Mouse (Mus musculus) lung, embryonic 14.5 days (tissue): ENCODE data around the gene Mef2d. TPM values are rescaled to one million over a fixed set of nuclear protein-coding genes. Genes with fewer than 3 reads are reported as not detected.

ENCODE experiments used
- ATAC-seq: fragments of 200-750 bp; cut with Nextera tagmentation; 2 replicates; pipeline ENCODE4 v1.8.0; 2017; ENCODE audit warnings: mild to moderate bottlenecking, moderate TSS enrichment, moderate library complexity; ENCODE audit not compliant: insufficient read depth
- DNase-seq: peaks from one replicate; pipeline ENCODE4 v3.0.0-alpha.2; 2015
- H3K27ac ChIP-seq: fragments of 300-500 bp; sonication (generic); 2 replicates; pipeline ENCODE4 v1.5.1; 2014; ENCODE audit warnings: low read depth, mild to moderate bottlenecking, moderate library complexity
- H3K27me3 ChIP-seq: fragments of 300-500 bp; sonication (generic); 2 replicates; pipeline ENCODE4 v1.6.1; 2014; ENCODE audit warnings: low read length, control low read depth; ENCODE audit not compliant: insufficient read depth
- H3K36me3 ChIP-seq: fragments of 300-500 bp; sonication (generic); 2 replicates; pipeline ENCODE4 v1.6.1; 2014; ENCODE audit warnings: control low read depth; ENCODE audit not compliant: insufficient read depth
- H3K4me1 ChIP-seq: fragments of 300-500 bp; sonication (generic); 2 replicates; pipeline ENCODE4 v1.6.1; 2014; ENCODE audit warnings: antibody characterized with exemption, control low read depth; ENCODE audit not compliant: insufficient read depth
- H3K4me2 ChIP-seq: fragments of 300-500 bp; sonication (generic); 2 replicates; pipeline ENCODE4 v1.6.1; 2014; ENCODE audit warnings: mild to moderate bottlenecking
- H3K4me3 ChIP-seq: fragments of 300-500 bp; sonication (generic); 2 replicates; pipeline ENCODE4 v1.5.1; 2014; ENCODE audit warnings: low read depth, low read length
- H3K9ac ChIP-seq: fragments of 300-500 bp; sonication (generic); 2 replicates; pipeline ENCODE4 v1.6.1; 2014
- H3K9me3 ChIP-seq: fragments of 300-500 bp; sonication (generic); 2 replicates; pipeline ENCODE4 v1.6.1; 2016; ENCODE audit warnings: low read depth, low read length, control low read depth
- CTCF ChIP-seq: IDR thresholded peaks from 2 replicates; pipeline ENCODE4 v1.5.1; 2016; ENCODE audit warnings: antibody characterized with exemption, low read depth
- WGBS: fragments of 180-500 bp; shearing (Covaris S2); extraction: QIAGEN DNeasy Blood & Tissue Kit; methylation state at CpG from one replicate; pipeline ENCODE4 v1.1.7; 2014; 5-methylcytosine and 5-hydroxymethylcytosine counted together
- polyA plus RNA-seq: library from polyadenylated mRNA; unstranded; fragments of >200 nt; fragmentation: Nextera tagmentation; extraction: Ambion mirVana; gene quantifications from 2 replicates; pipeline ENCODE4 v1.2.1, GENCODE M21; 2014

Mef2d gene
- polyA plus RNA-seq, 1 experiment from 2014 or later: 25.4 TPM

- WGBS: 5% methylated on average over 6 of the region's 6 CpGs
- ATAC-seq: no peak
Observed at GRCm38 (mm10) chr3:88209306-88209705, 67.1 kb downstream of the Mef2d start.

GRCm38 (mm10) chr3:88210121-88210520, 67.9 kb downstream of the Mef2d start:
- Histone ChIP-seq H3K36me3 (no peaks in the 10 kb centered on the region), H3K9ac (no peak overlapping the region), H3K9me3 (no peaks in the 10 kb centered on the region), H3K27ac (no peak overlapping the region), H3K4me2 (no peak overlapping the region), H3K4me3 (no peak overlapping the region), H3K27me3 (peaks cover 100% of the 10 kb centered on the region), H3K4me1 (no peaks in the 10 kb centered on the region)
- 27% methylated on average over 2 of the region's 2 CpGs for WGBS
- DNase-seq: no peak
- no peak for TF ChIP-seq CTCF
- ATAC-seq: no peak

More at GRCm38 (mm10) chr3:88209306-88209705, 67.1 kb downstream of the Mef2d start:
- Histone ChIP-seq H3K27ac (no peak overlapping the region), H3K36me3 (no peaks in the 10 kb centered on the region), H3K27me3 (peaks cover 100% of the 10 kb centered on the region), H3K9ac (no peak overlapping the region), H3K4me3 (no peak overlapping the region), H3K4me2 (no peak overlapping the region), H3K4me1 (no peaks in the 10 kb centered on the region), H3K9me3 (no peaks in the 10 kb centered on the region)
- DNase-seq: no peak
- no peak for TF ChIP-seq CTCF

GRCm38 (mm10) chr3:88210918-88211317, 68.7 kb downstream of the Mef2d start:
- no peaks in the 10 kb centered on the region for H3K4me1 ChIP-seq
- no peaks in the 10 kb centered on the region for H3K9me3 ChIP-seq
- no peak overlapping the region for H3K4me2 ChIP-seq
- no peak overlapping the region for H3K4me3 ChIP-seq
- no peaks in the 10 kb centered on the region for H3K36me3 ChIP-seq
- H3K27me3 ChIP-seq: peaks cover 100% of the 10 kb centered on the region
- H3K27ac ChIP-seq: no peak overlapping the region
- WGBS: 8% methylated on average over 2 of the region's 2 CpGs
- ATAC-seq (no peak), DNase-seq (no peak)
- no peak overlapping the region for H3K9ac ChIP-seq
- TF ChIP-seq CTCF: no peak

GRCm38 (mm10) chr3:88212356-88212755, 70.2 kb downstream of the Mef2d start:
- no peak overlapping the region for H3K4me2 ChIP-seq
- H3K9me3 ChIP-seq: no peaks in the 10 kb centered on the region
- WGBS: 10% methylated on average over 1 of the region's 1 CpGs
- H3K4me1 ChIP-seq: no peaks in the 10 kb centered on the region
- H3K36me3 ChIP-seq: no peaks in the 10 kb centered on the region
- DNase-seq (no peak), ATAC-seq (no peak)
- no peak overlapping the region for H3K4me3 ChIP-seq
- TF ChIP-seq CTCF: no peak
- H3K27me3 ChIP-seq: peaks cover 100% of the 10 kb centered on the region
- H3K27ac ChIP-seq: no peak overlapping the region
- H3K9ac ChIP-seq: no peak overlapping the region

GRCm38 (mm10) chr3:88213019-88213418, 70.8 kb downstream of the Mef2d start:
- H3K9ac ChIP-seq: no peak overlapping the region
- no peaks in the 10 kb centered on the region for H3K4me1 ChIP-seq
- no peaks in the 10 kb centered on the region for H3K9me3 ChIP-seq
- WGBS: 8% methylated on average over 2 of the region's 2 CpGs
- TF ChIP-seq CTCF: no peak
- no peak overlapping the region for H3K27ac ChIP-seq
- H3K4me2 ChIP-seq: no peak overlapping the region
- DNase-seq (no peak), ATAC-seq (no peak)
- no peak overlapping the region for H3K4me3 ChIP-seq
- H3K36me3 ChIP-seq: no peaks in the 10 kb centered on the region
- H3K27me3 ChIP-seq: peaks cover 99% of the 10 kb centered on the region

DNA sequence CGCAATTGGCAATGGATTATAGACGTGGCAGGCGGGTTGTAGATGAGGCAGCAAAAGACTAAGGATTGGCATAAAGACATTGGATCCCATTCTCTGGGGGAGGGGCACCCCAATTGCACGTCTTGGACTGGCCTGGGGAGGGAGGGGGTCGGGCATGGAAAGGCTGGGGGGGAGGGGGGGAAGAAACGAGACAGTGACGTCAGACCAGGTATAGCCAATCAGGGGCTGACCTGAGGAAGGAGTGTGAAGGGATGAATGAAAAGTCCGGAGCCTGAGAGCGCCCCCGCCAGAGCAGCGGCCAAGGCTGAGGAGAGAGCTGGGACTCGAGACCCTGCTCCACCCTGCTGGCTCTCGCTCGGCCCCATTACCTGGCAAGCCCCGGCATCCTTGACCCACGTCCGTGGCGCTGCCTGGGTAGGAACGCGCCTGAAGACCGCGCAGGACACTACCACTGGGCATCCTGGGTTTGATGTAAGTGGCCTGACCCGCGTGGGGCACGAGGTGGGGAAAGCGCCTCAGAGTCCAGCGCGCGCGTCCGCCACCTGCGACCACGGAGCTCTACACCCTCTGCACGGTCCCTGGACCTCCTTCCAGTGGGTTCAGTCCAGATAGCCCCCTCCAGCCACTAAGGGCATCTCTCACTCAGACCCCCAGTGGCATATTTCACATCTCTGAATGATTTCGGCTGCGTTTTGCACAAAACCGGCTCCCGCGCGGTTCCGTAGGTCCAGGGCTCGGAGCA, 72.2 kb downstream of the Mef2d start:
- Histone ChIP-seq H3K27me3 (peaks cover 99% of the 10 kb centered on the region), H3K4me2 (peak overlapping the region; percentile 43), H3K36me3 (no peaks in the 10 kb centered on the region), H3K9me3 (no peaks in the 10 kb centered on the region), H3K27ac (no peak overlapping the region), H3K4me1 (no peaks in the 10 kb centered on the region), H3K9ac (no peak overlapping the region), H3K4me3 (peak overlapping the region; percentile 1; the same call in 1 of the 2 replicates)
- 1% methylated on average over 42 of the region's 42 CpGs for WGBS
- TF ChIP-seq CTCF: no peak
- no peak for ATAC-seq
- DNase-seq: no peak

GRCm38 (mm10) chr3:88214971-88215552, 72.9 kb downstream of the Mef2d start:
- H3K4me1 ChIP-seq: no peaks in the 10 kb centered on the region
- H3K27me3 ChIP-seq: peaks cover 99% of the 10 kb centered on the region
- under 1% methylated on average over 48 of the region's 48 CpGs for WGBS
- H3K27ac ChIP-seq: no peak overlapping the region
- H3K36me3 ChIP-seq: no peaks in the 10 kb centered on the region
- TF ChIP-seq CTCF: no peak
- ATAC-seq: no peak
- no peak for DNase-seq
- H3K4me2 ChIP-seq: peak overlapping the region; percentile 43
- no peaks in the 10 kb centered on the region for H3K9me3 ChIP-seq
- H3K9ac ChIP-seq: no peak overlapping the region
- H3K4me3 ChIP-seq: peak overlapping the region; percentile 19
